Mouse (Mus musculus) brain, embryonic 14.5 days (tissue): ENCODE data around the gene Pcbp4.

ENCODE experiments used
- CTCF ChIP-seq: fragments of 200-500 bp; IDR thresholded peaks from 2 replicates; pipeline ENCODE4 v1.5.1; 2012; ENCODE audit warnings: inconsistent platforms, mild to moderate bottlenecking, moderate library complexity, borderline replicate concordance; ENCODE audit not compliant: insufficient read depth, insufficient read length; ENCODE audit errors: extremely low read depth
- POLR2A ChIP-seq: fragments of 200-500 bp; IDR thresholded peaks from 2 replicates; pipeline ENCODE4 v1.6.1; 2012; ENCODE audit warnings: mild to moderate bottlenecking, inconsistent platforms, borderline replicate concordance; ENCODE audit not compliant: poor library complexity, insufficient read depth, insufficient read length, severe bottlenecking; ENCODE audit errors: extremely low read depth

DNA sequence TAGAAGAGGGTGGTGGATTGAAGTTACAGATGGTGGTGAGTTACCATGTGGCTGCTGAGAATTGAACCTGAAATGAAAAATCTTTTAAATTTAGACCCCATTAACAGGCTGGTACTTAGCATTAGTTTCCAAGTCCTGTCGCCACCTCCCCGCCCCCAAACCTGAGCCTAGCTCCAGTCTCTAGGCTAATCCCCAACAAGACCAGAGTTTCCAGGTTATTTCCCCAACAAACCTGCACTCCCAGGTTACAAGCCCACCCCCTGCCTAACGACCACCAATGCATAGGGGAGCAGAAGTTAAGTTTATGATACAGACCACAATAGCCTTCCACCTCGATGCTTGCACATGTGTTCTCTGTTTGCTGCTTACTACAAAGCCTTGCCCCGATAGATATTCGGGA, 60.5 kb downstream of the Pcbp4 start:
- TF ChIP-seq CTCF (no peak), POLR2A (no peak)
